Mouse (Mus musculus) limb, embryonic 14.5 days (tissue): Measurements from ENCODE around the gene Slc8a1. TPM values are rescaled to one million over a fixed set of nuclear protein-coding genes. Genes with fewer than 3 reads are reported as not detected.

ENCODE experiments used
- ATAC-seq: fragments of 200-750 bp; cut with Nextera tagmentation; 2 replicates; pipeline ENCODE4 v1.8.0; 2017; ENCODE audit warnings: low read depth, moderate number of reproducible peaks, moderate TSS enrichment; ENCODE audit not compliant: low FRiP score
- DNase-seq: peaks from one replicate; pipeline ENCODE4 v3.0.0-alpha.2; 2015; ENCODE audit warnings: low spot score
- H3K27ac ChIP-seq: fragments of 300-500 bp; sonication (generic); replicated peaks from 2 replicates; pipeline ENCODE4 v1.5.1; 2014; ENCODE audit warnings: low read depth, mild to moderate bottlenecking, low read length, moderate library complexity, mixed read lengths
- H3K27me3 ChIP-seq: fragments of 300-500 bp; sonication (generic); 2 replicates; pipeline ENCODE4 v1.6.1; 2014; ENCODE audit warnings: low read length, mixed read lengths; ENCODE audit not compliant: control insufficient read depth, insufficient read depth
- H3K36me3 ChIP-seq: fragments of 300-500 bp; sonication (generic); 2 replicates; pipeline ENCODE4 v1.6.1; 2014; ENCODE audit warnings: mild to moderate bottlenecking, low read length, moderate library complexity, mixed read lengths; ENCODE audit not compliant: control insufficient read depth, insufficient read depth
- H3K4me1 ChIP-seq: fragments of 300-500 bp; sonication (generic); 2 replicates; pipeline ENCODE4 v1.6.1; 2014; ENCODE audit warnings: antibody characterized with exemption, low read length, mixed read lengths; ENCODE audit not compliant: control insufficient read depth, insufficient read depth
- H3K4me2 ChIP-seq: fragments of 300-500 bp; sonication (generic); replicated peaks from 2 replicates; pipeline ENCODE4 v1.6.1; 2014; ENCODE audit warnings: low read depth, mild to moderate bottlenecking, low read length, moderate library complexity; ENCODE audit not compliant: severe bottlenecking
- H3K4me3 ChIP-seq: fragments of 300-500 bp; sonication (generic); replicated peaks from 2 replicates; pipeline ENCODE4 v1.5.1; 2014; ENCODE audit warnings: low read length
- H3K9ac ChIP-seq: fragments of 300-500 bp; sonication (generic); 2 replicates; pipeline ENCODE4 v1.6.1; 2014; ENCODE audit warnings: mild to moderate bottlenecking, low read depth, low read length, moderate library complexity; ENCODE audit not compliant: severe bottlenecking
- H3K9me3 ChIP-seq: fragments of 300-500 bp; sonication (generic); 2 replicates; pipeline ENCODE4 v1.6.1; 2016; ENCODE audit warnings: low read length; ENCODE audit not compliant: control insufficient read depth
- POLR2A ChIP-seq: fragments of 200-500 bp; IDR thresholded peaks from 2 replicates; pipeline ENCODE4 v1.8.0; 2012; ENCODE audit warnings: inconsistent platforms, mild to moderate bottlenecking, moderate library complexity, borderline replicate concordance; ENCODE audit not compliant: insufficient read depth, insufficient read length; ENCODE audit errors: extremely low read depth
- WGBS: fragments of 180-500 bp; shearing (Covaris S2); extraction: QIAGEN DNeasy Blood & Tissue Kit; methylation state at CpG from one replicate; pipeline ENCODE4 v1.1.7; 2014; 5-methylcytosine and 5-hydroxymethylcytosine counted together
- polyA plus RNA-seq, 2 experiments: library from polyadenylated mRNA; depleted of rRNA in 1 of 2; stranded (reverse) in 1 of 2; unstranded in 1 of 2; fragments of >200 nt; fragmentation: Nextera tagmentation in 1 of 2; extraction: Ambion mirVana in 1 of 2; gene quantifications; 2 replicates each; pipeline versions ENCODE4 v1.2.1 to v1.2.3; 2012 to 2014

Gene Slc8a1
- polyA plus RNA-seq, 2 experiments, result 9.1 to 9.8 TPM

GRCm38 (mm10) chr17:81669816-81670691, 68.1 kb downstream of the Slc8a1 start:
- Histone ChIP-seq H3K27me3 (peaks cover 15% of the 10 kb centered on the region; the same call in 1 of the 2 replicates), H3K4me3 (peak overlapping the region; percentile 75), H3K27ac (peak overlapping the region; percentile 92), H3K36me3 (no peaks in the 10 kb centered on the region), H3K9me3 (no peaks in the 10 kb centered on the region), H3K4me2 (peak overlapping the region; percentile 94), H3K4me1 (peaks cover 17% of the 10 kb centered on the region), H3K9ac (peak overlapping the region; percentile 89)
- WGBS, result under 1% methylated on average over 24 of the region's 84 CpGs
- DNase-seq (peak; percentile 61), ATAC-seq (peak; percentile 85)
- TF ChIP-seq POLR2A, result 0 out of 2 replicates have a peak, but pooled peaks have one; percentile 7

DNA sequence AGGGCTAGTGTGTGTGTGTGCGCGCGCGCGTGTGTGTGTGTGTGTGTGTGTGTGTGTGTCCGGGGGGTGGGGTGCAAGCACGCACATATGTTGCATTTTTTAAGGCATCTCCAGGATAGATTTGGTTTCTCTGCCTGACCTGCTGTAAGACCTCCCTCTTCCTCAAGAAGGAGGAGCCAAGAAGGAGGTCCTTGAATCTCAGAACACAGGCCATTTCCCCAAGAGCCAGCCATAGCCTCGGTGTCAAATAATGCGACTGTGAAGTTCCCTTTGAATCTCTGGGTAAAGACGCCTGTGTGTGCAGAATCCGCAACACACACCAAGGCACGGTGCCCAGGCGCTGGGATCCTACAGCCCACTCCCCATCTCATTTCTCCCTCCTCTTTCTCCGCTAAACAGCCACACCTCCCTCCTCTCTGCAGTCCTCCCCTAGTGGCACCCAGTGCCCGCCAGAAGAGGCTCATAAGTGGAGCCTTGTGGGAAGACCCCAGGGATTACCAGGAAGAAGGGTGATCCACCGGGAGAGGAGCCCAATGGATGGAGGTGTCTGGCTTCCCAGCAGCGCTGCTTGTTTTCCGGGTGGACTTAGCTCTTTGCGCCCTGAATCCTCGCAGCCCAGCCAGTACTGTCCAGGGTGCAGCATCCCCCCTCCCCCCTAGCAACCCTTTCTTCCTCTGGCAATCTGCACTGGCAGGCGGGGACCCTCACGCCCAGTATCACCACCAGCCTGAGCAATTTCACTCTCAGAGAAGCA, 68.9 kb downstream of the Slc8a1 start:
- Histone ChIP-seq H3K27ac (peak overlapping the region; percentile 92), H3K4me2 (peak overlapping the region; percentile 94), H3K4me3 (peak overlapping the region; percentile 75), H3K9me3 (no peaks in the 10 kb centered on the region), H3K27me3 (peaks cover 15% of the 10 kb centered on the region; the same call in 1 of the 2 replicates), H3K36me3 (no peaks in the 10 kb centered on the region), H3K4me1 (peaks cover 17% of the 10 kb centered on the region), H3K9ac (peak overlapping the region; percentile 89)
- DNase-seq (peak; percentile 55), ATAC-seq (peak; percentile 53)
- WGBS, result 0% methylated on average over 22 of the region's 22 CpGs
- TF ChIP-seq POLR2A, result 0 out of 2 replicates have a peak, but pooled peaks have one; percentile 11

GRCm38 (mm10) chr17:81668466-81668865, 69.7 kb downstream of the Slc8a1 start:
- WGBS, result 1% methylated on average over 2 of the region's 2 CpGs
- Histone ChIP-seq H3K36me3 (peaks cover 4% of the 10 kb centered on the region; the same call in 1 of the 2 replicates), H3K27me3 (peaks cover 15% of the 10 kb centered on the region; the same call in 1 of the 2 replicates), H3K4me1 (peaks cover 17% of the 10 kb centered on the region), H3K27ac (no peak overlapping the region), H3K4me3 (peak overlapping the region; percentile 75), H3K9me3 (no peaks in the 10 kb centered on the region), H3K4me2 (peak overlapping the region; percentile 94), H3K9ac (peak overlapping the region; percentile 89; the same call in 1 of the 2 replicates)
- DNase-seq, result no peak
- no peak for TF ChIP-seq POLR2A
- ATAC-seq, result no peak

- peak overlapping the region; percentile 94 for H3K4me2 ChIP-seq
Observed at GRCm38 (mm10) chr17:81667935-81668334, 70.2 kb downstream of the Slc8a1 start.

GRCm38 (mm10) chr17:81666551-81666950, 71.6 kb downstream of the Slc8a1 start:
- TF ChIP-seq POLR2A, result no peak
- Histone ChIP-seq H3K27ac (no peak overlapping the region), H3K9me3 (no peaks in the 10 kb centered on the region), H3K4me2 (no peak overlapping the region), H3K27me3 (peaks cover 6% of the 10 kb centered on the region; the same call in 1 of the 2 replicates), H3K4me3 (no peak overlapping the region), H3K36me3 (peaks cover 4% of the 10 kb centered on the region; the same call in 1 of the 2 replicates), H3K9ac (no peak overlapping the region), H3K4me1 (peaks cover 17% of the 10 kb centered on the region)
- peak; percentile 69 for DNase-seq
- 64% methylated on average over 2 of the region's 2 CpGs for WGBS
- ATAC-seq, result no peak

More at GRCm38 (mm10) chr17:81667935-81668334, 70.2 kb downstream of the Slc8a1 start:
- Histone ChIP-seq H3K4me1 (peaks cover 17% of the 10 kb centered on the region), H3K9ac (no peak overlapping the region), H3K4me3 (peak overlapping the region; percentile 75), H3K27me3 (peaks cover 15% of the 10 kb centered on the region; the same call in 1 of the 2 replicates), H3K27ac (no peak overlapping the region), H3K9me3 (no peaks in the 10 kb centered on the region), H3K36me3 (peaks cover 4% of the 10 kb centered on the region; the same call in 1 of the 2 replicates)
- TF ChIP-seq POLR2A, result no peak
- 79% methylated on average over 2 of the region's 2 CpGs for WGBS
- ATAC-seq (no peak), DNase-seq (no peak)
